Mouse (Mus musculus) layer of hippocampus, postnatal 14 days (tissue): ENCODE measurements around the gene Coq3. TPM values are rescaled to one million over a fixed set of nuclear protein-coding genes. Genes with fewer than 3 reads are reported as not detected.

ENCODE experiments used
- total RNA-seq, 2 experiments: library from RNA; stranded (reverse); gene quantifications; 2 replicates each; pipeline ENCODE4 v1.2.3; 2021

The Coq3 gene
- total RNA-seq, 2 experiments from 2014 or later: 13.9 to 14.0 TPM

Other genes with a start within 250 kb of the Coq3 start
- not detected for gene Prdm13, start 193.7 kb upstream of the Coq3 start, total RNA-seq
- 10 to 100 TPM; 39.6 to 45.4 TPM for gene Ccnc, start 152.0 kb upstream of the Coq3 start, total RNA-seq
- 10 to 100 TPM; 38.5 to 48.3 TPM for gene Usp45, start 112.5 kb upstream of the Coq3 start, total RNA-seq
- 10 to 100 TPM; 20.6 to 23.0 TPM for gene Tstd3, start 112.5 kb upstream of the Coq3 start, total RNA-seq
- 100 to 1,000 TPM; 181 to 183 TPM for gene Pnisr, start 32.1 kb upstream of the Coq3 start, total RNA-seq
- 10 to 100 TPM; 69.5 to 76.2 TPM for gene Faxc, start 51.7 kb downstream of the Coq3 start, total RNA-seq